Mouse (Mus musculus): ENCODE data around the gene Kcng4. TPM values are rescaled to one million over a fixed set of nuclear protein-coding genes. Genes with fewer than 3 reads are reported as not detected.

Kcng4 gene
- total and polyA plus RNA-seq, 2 experiments from 2014 or later, result 0.28 to 1.6 TPM

GRCm38 (mm10) chr8:119670419-119671091 is 35.1 kb upstream of the Kcng4 start:
- Histone ChIP-seq H3K9ac (replicated peaks; ENCODE audit: low read length, poor library complexity, severe bottlenecking) (no peak overlapping the region), H3K4me2 (ENCODE audit: low read depth, low read length, poor library complexity, severe bottlenecking) (no peak overlapping the region), H3K36me3 (ENCODE audit: insufficient read depth, low read length) (no peaks in the 10 kb centered on the region), H3K9me3 (ENCODE audit: low read length) (no peaks in the 10 kb centered on the region), H3K27me3 (ENCODE audit: insufficient read depth, low read length) (no peaks in the 10 kb centered on the region), H3K27ac (ENCODE audit: low read depth, low read length) (no peak overlapping the region), H3K4me3 (ENCODE audit: low read depth, low read length) (no peak overlapping the region), H3K4me1 (ENCODE audit: insufficient read depth, low read length) (no peaks in the 10 kb centered on the region)
- 63% methylated on average over 16 of the region's 16 CpGs for WGBS
- ATAC-seq (ENCODE audit: low FRiP score) (0 out of 2 replicates have a peak, but pooled peaks have one; percentile 17), DNase-seq (ENCODE audit: low spot score) (no peak)
- no peak for TF ChIP-seq CTCF (IDR thresholded peaks at IDR 0.05)

- Histone ChIP-seq H3K9me3 (ENCODE audit: low read length) (no peaks in the 10 kb centered on the region), H3K4me3 (ENCODE audit: low read depth, low read length) (no peak overlapping the region), H3K4me2 (ENCODE audit: low read depth, low read length, poor library complexity, severe bottlenecking) (no peak overlapping the region), H3K4me1 (ENCODE audit: insufficient read depth, low read length) (no peaks in the 10 kb centered on the region), H3K27ac (ENCODE audit: low read depth, low read length) (no peak overlapping the region), H3K27me3 (ENCODE audit: insufficient read depth, low read length) (no peaks in the 10 kb centered on the region), H3K36me3 (ENCODE audit: insufficient read depth, low read length) (no peaks in the 10 kb centered on the region), H3K9ac (replicated peaks; ENCODE audit: low read length, poor library complexity, severe bottlenecking) (no peak overlapping the region)
- WGBS, result 68% methylated on average over 12 of the region's 12 CpGs
- peak; percentile 52 for TF ChIP-seq CTCF (IDR thresholded peaks at IDR 0.05)
- no peak for ATAC-seq (ENCODE audit: low FRiP score)
- DNase-seq (ENCODE audit: low spot score), result no peak
Measured at GRCm38 (mm10) chr8:119669284-119669683, 33.8 kb upstream of the Kcng4 start.

GRCm38 (mm10) chr8:119668447-119668846 is 33.0 kb upstream of the Kcng4 start:
- Histone ChIP-seq H3K36me3 (ENCODE audit: insufficient read depth, low read length) (no peaks in the 10 kb centered on the region), H3K4me1 (ENCODE audit: insufficient read depth, low read length) (no peaks in the 10 kb centered on the region), H3K27ac (ENCODE audit: low read depth, low read length) (no peak overlapping the region), H3K9me3 (ENCODE audit: low read length) (no peaks in the 10 kb centered on the region), H3K9ac (replicated peaks; ENCODE audit: low read length, poor library complexity, severe bottlenecking) (no peak overlapping the region), H3K4me3 (ENCODE audit: low read depth, low read length) (no peak overlapping the region), H3K4me2 (ENCODE audit: low read depth, low read length, poor library complexity, severe bottlenecking) (no peak overlapping the region), H3K27me3 (ENCODE audit: insufficient read depth, low read length) (no peaks in the 10 kb centered on the region)
- DNase-seq (ENCODE audit: low spot score), result no peak
- ATAC-seq (ENCODE audit: low FRiP score), result no peak
- WGBS, result 45% methylated on average over 9 of the region's 9 CpGs
- no peak for TF ChIP-seq CTCF (IDR thresholded peaks at IDR 0.05)

GRCm38 (mm10) chr8:119666219-119666951 is 30.9 kb upstream of the Kcng4 start, which contains the start of gene Wfdc1:
TSS of gene Wfdc1 (plus strand) at chr8:119666365.
- H3K9me3 ChIP-seq (ENCODE audit: low read length), result no peaks in the 10 kb centered on the region
- 0 out of 2 replicates have a peak within 1 kb of the TSS, but pooled peaks have one; percentile 1 for H3K4me3 ChIP-seq (ENCODE audit: low read depth, low read length)
- H3K27ac ChIP-seq (ENCODE audit: low read depth, low read length), result no peak within 1 kb of the TSS
- no peak within 1 kb of the TSS; the same call in 1 of the 2 replicates for H3K9ac ChIP-seq (replicated peaks; ENCODE audit: low read length, poor library complexity, severe bottlenecking)
- TF ChIP-seq CTCF (IDR thresholded peaks at IDR 0.05), result no peak
- no peaks in the 10 kb centered on the region for H3K36me3 ChIP-seq (ENCODE audit: insufficient read depth, low read length)
- H3K27me3 ChIP-seq (ENCODE audit: insufficient read depth, low read length), result no peaks in the 10 kb centered on the region
- 25% methylated on average over 13 of the region's 14 CpGs for WGBS
- ATAC-seq (ENCODE audit: low FRiP score) (no peak), DNase-seq (ENCODE audit: low spot score) (no peak)
- H3K4me1 ChIP-seq (ENCODE audit: insufficient read depth, low read length), result no peaks in the 10 kb centered on the region
- H3K4me2 ChIP-seq (ENCODE audit: low read depth, low read length, poor library complexity, severe bottlenecking), result peak within 1 kb of the TSS; percentile 9; the same call in 1 of the 2 replicates

- Histone ChIP-seq H3K27me3 (ENCODE audit: insufficient read depth, low read length) (no peaks in the 10 kb centered on the region), H3K4me3 (ENCODE audit: low read depth, low read length) (no peak overlapping the region), H3K9me3 (ENCODE audit: low read length) (no peaks in the 10 kb centered on the region), H3K4me2 (ENCODE audit: low read depth, low read length, poor library complexity, severe bottlenecking) (no peak overlapping the region), H3K27ac (ENCODE audit: low read depth, low read length) (no peak overlapping the region), H3K36me3 (ENCODE audit: insufficient read depth, low read length) (no peaks in the 10 kb centered on the region), H3K9ac (replicated peaks; ENCODE audit: low read length, poor library complexity, severe bottlenecking) (no peak overlapping the region), H3K4me1 (ENCODE audit: insufficient read depth, low read length) (no peaks in the 10 kb centered on the region)
- DNase-seq (ENCODE audit: low spot score) (no peak), ATAC-seq (ENCODE audit: low FRiP score) (no peak)
- no peak for TF ChIP-seq CTCF (IDR thresholded peaks at IDR 0.05)
- WGBS, result 69% methylated on average over 6 of the region's 6 CpGs
Measured at GRCm38 (mm10) chr8:119665270-119665669, 29.8 kb upstream of the Kcng4 start.

GRCm38 (mm10) chr8:119663440-119663839 is 28.0 kb upstream of the Kcng4 start:
- no peak overlapping the region for H3K4me2 ChIP-seq (ENCODE audit: low read depth, low read length, poor library complexity, severe bottlenecking)
- no peaks in the 10 kb centered on the region for H3K9me3 ChIP-seq (ENCODE audit: low read length)
- H3K4me3 ChIP-seq (ENCODE audit: low read depth, low read length), result no peak overlapping the region
- H3K36me3 ChIP-seq (ENCODE audit: insufficient read depth, low read length), result no peaks in the 10 kb centered on the region
- no peaks in the 10 kb centered on the region for H3K4me1 ChIP-seq (ENCODE audit: insufficient read depth, low read length)
- DNase-seq (ENCODE audit: low spot score) (no peak), ATAC-seq (ENCODE audit: low FRiP score) (no peak)
- H3K27ac ChIP-seq (ENCODE audit: low read depth, low read length), result no peak overlapping the region
- 46% methylated on average over 11 of the region's 11 CpGs for WGBS
- no peaks in the 10 kb centered on the region for H3K27me3 ChIP-seq (ENCODE audit: insufficient read depth, low read length)
- no peak for TF ChIP-seq CTCF (IDR thresholded peaks at IDR 0.05)
- no peak overlapping the region for H3K9ac ChIP-seq (replicated peaks; ENCODE audit: low read length, poor library complexity, severe bottlenecking)

Measured in midbrain, postnatal 0 days (tissue).